Mouse (Mus musculus): ENCODE data around the gene Lim2. TPM values are rescaled to one million over a fixed set of nuclear protein-coding genes. Genes with fewer than 3 reads are reported as not detected.
"Not testable (repeated sequence)": the region's sequence is repeated elsewhere in the genome, so short reads cannot be mapped to it uniquely, and the experiment has no call there.

Gene Lim2
- total and polyA plus RNA-seq, 3 experiments = not detected

DNA sequence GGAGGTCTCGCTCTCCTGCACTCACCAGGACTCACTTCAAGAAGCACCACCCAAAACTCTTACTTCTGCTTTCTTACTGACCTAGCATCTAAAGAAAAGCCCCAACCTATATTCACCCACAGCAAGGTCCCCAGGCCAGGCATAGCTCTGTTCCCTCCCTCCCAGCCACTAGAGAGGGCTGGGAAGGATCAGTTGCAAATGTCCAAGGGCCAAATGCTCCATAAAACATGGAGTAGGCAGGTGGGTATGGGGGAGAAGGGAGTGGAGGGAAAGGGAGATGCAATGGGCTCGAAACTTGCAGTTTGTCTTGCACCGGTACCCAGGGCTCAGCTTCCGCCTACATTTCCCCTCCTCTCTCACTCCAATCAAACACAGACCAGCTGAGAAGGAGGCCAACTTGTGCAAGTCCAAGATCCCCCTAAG, 19.3 kb upstream of the Lim2 start, which contains the start of gene Siglecg:
Gene Siglecg, plus strand, starts transcription at position 74 of the 423 bp plus-strand sequence.
- no peak within 1 kb of the TSS for H3K27ac ChIP-seq
- intact Hi-C loops (cut with DNase I) = no loop called here
- H3K9ac ChIP-seq (ENCODE audit: low read depth, low read length) = no peak within 1 kb of the TSS
- peak in 1 of 2 experiments; percentile 7 for DNase-seq
- no peaks in the 10 kb centered on the region for H3K27me3 ChIP-seq (ENCODE audit: control insufficient read depth, insufficient read depth, low read length)
- H3K36me3 ChIP-seq (ENCODE audit: control insufficient read depth, insufficient read depth, low read length) = no peaks in the 10 kb centered on the region
- no peaks in the 10 kb centered on the region for H3K79me2 ChIP-seq (replicated peaks; ENCODE audit: control insufficient read depth, insufficient read depth, low read length)
- no peaks in the 10 kb centered on the region for H3K4me1 ChIP-seq (ENCODE audit: control insufficient read depth, insufficient read depth, low read length)
- no peak within 1 kb of the TSS for H3K4me3 ChIP-seq
- no peak for TF ChIP-seq CTCF (IDR thresholded peaks at IDR 0.05)
- no peak for TF ChIP-seq POLR2A (IDR thresholded peaks at IDR 0.05; ENCODE audit: insufficient read depth, low read depth, low read length)
- no peak for TF ChIP-seq EP300 (IDR thresholded peaks at IDR 0.05; ENCODE audit: insufficient read depth, low read depth, low read length)
- WGBS = 57% methylated on average over 4 of the region's 4 CpGs

- H3K36me3 ChIP-seq (ENCODE audit: control insufficient read depth, insufficient read depth, low read length) = no peaks in the 10 kb centered on the region
- DNase-seq = no peak
- H3K79me2 ChIP-seq (replicated peaks; ENCODE audit: control insufficient read depth, insufficient read depth, low read length) = no peaks in the 10 kb centered on the region
- 57% methylated on average over 3 of the region's 3 CpGs for WGBS
- intact Hi-C loops (cut with DNase I) = no loop called here
- TF ChIP-seq CTCF (IDR thresholded peaks at IDR 0.05) (no peak), POLR2A (IDR thresholded peaks at IDR 0.05; ENCODE audit: insufficient read depth, low read depth, low read length) (no peak), EP300 (IDR thresholded peaks at IDR 0.05; ENCODE audit: insufficient read depth, low read depth, low read length) (no peak)
- no peaks in the 10 kb centered on the region for H3K27me3 ChIP-seq (ENCODE audit: control insufficient read depth, insufficient read depth, low read length)
- no peak overlapping the region for H3K9ac ChIP-seq (ENCODE audit: low read depth, low read length)
- no peaks in the 10 kb centered on the region for H3K4me1 ChIP-seq (ENCODE audit: control insufficient read depth, insufficient read depth, low read length)
- no peak overlapping the region for H3K27ac ChIP-seq
- H3K4me3 ChIP-seq = no peak overlapping the region
Observed at GRCm38 (mm10) chr7:43409084-43409483, 18.4 kb upstream of the Lim2 start.

GRCm38 (mm10) chr7:43411724-43412123, 15.7 kb upstream of the Lim2 start:
- H3K79me2 ChIP-seq (replicated peaks; ENCODE audit: control insufficient read depth, insufficient read depth, low read length); H3K4me3 ChIP-seq; intact Hi-C loops (cut with DNase I); H3K4me1 ChIP-seq (ENCODE audit: control insufficient read depth, insufficient read depth, low read length); H3K27ac ChIP-seq; H3K9ac ChIP-seq (ENCODE audit: low read depth, low read length); DNase-seq; H3K27me3 ChIP-seq (ENCODE audit: control insufficient read depth, insufficient read depth, low read length); H3K36me3 ChIP-seq (ENCODE audit: control insufficient read depth, insufficient read depth, low read length): not testable (repeated sequence)
- 39% methylated on average over 4 of the region's 4 CpGs for WGBS

- 88% methylated on average over 10 of the region's 10 CpGs for WGBS
- Histone ChIP-seq H3K79me2 (replicated peaks; ENCODE audit: control insufficient read depth, insufficient read depth, low read length) (no peaks in the 10 kb centered on the region), H3K4me1 (ENCODE audit: control insufficient read depth, insufficient read depth, low read length) (no peaks in the 10 kb centered on the region), H3K36me3 (ENCODE audit: control insufficient read depth, insufficient read depth, low read length) (no peaks in the 10 kb centered on the region), H3K27me3 (ENCODE audit: control insufficient read depth, insufficient read depth, low read length) (no peaks in the 10 kb centered on the region), H3K9ac (ENCODE audit: low read depth, low read length) (no peak overlapping the region), H3K27ac (no peak overlapping the region), H3K4me3 (no peak overlapping the region)
- no peak for DNase-seq
- intact Hi-C loops (cut with DNase I) = no loop called here
- TF ChIP-seq POLR2A (IDR thresholded peaks at IDR 0.05; ENCODE audit: insufficient read depth, low read depth, low read length) (no peak), CTCF (IDR thresholded peaks at IDR 0.05) (no peak), EP300 (IDR thresholded peaks at IDR 0.05; ENCODE audit: insufficient read depth, low read depth, low read length) (no peak)
Observed at GRCm38 (mm10) chr7:43417298-43417697, 10.2 kb upstream of the Lim2 start.

DNA sequence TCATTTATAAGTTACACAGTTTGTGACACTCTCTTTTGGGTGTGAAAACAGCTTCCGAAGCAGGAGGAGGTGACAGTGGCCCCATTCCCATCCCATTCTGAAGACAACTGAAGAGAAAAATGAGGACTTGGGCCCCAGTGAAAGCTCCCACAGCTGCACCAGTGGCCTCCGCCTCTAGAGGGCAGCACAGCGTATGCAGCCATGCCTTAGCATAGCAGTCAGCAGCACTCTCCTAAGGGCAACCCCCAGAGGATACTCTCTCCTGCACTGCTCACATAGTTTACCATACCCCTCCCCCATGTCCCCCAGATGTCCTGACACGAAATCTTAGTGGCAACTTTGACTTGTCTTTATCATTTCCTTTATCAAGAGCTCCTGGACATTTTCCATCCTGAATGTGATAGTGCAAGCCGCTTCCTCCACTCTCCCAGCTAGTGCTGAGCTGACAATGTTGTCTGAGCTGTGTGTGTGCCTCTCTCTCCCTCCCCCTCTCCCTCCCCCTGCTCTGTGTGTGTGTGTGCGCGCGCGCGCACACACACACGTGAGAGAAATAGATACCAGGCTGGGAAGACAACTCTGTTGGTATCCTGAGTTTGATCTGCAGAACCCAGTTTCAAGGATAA, 4.4 kb upstream of the Lim2 start:
- Histone ChIP-seq H3K36me3 (ENCODE audit: control insufficient read depth, insufficient read depth, low read length) (no peaks in the 10 kb centered on the region), H3K79me2 (replicated peaks; ENCODE audit: control insufficient read depth, insufficient read depth, low read length) (no peaks in the 10 kb centered on the region), H3K4me1 (ENCODE audit: control insufficient read depth, insufficient read depth, low read length) (no peaks in the 10 kb centered on the region), H3K27me3 (ENCODE audit: control insufficient read depth, insufficient read depth, low read length) (no peaks in the 10 kb centered on the region), H3K4me3 (no peak overlapping the region), H3K27ac (no peak overlapping the region), H3K9ac (ENCODE audit: low read depth, low read length) (no peak overlapping the region)
- TF ChIP-seq CTCF (IDR thresholded peaks at IDR 0.05) (no peak; the same call in 1 of the 2 replicates), POLR2A (IDR thresholded peaks at IDR 0.05; ENCODE audit: insufficient read depth, low read depth, low read length) (no peak), EP300 (IDR thresholded peaks at IDR 0.05; ENCODE audit: insufficient read depth, low read depth, low read length) (peak; percentile 68; the same call in 1 of the 2 replicates)
- WGBS = 6% methylated on average over 11 of the region's 11 CpGs
- intact Hi-C loops (cut with DNase I) = loop anchor here (1.0 kb wide), 2 partner anchors 43 to 472 kb away; no protein-coding TSS in a partner anchor
- peak; percentile 80 to 89 for DNase-seq

DNA sequence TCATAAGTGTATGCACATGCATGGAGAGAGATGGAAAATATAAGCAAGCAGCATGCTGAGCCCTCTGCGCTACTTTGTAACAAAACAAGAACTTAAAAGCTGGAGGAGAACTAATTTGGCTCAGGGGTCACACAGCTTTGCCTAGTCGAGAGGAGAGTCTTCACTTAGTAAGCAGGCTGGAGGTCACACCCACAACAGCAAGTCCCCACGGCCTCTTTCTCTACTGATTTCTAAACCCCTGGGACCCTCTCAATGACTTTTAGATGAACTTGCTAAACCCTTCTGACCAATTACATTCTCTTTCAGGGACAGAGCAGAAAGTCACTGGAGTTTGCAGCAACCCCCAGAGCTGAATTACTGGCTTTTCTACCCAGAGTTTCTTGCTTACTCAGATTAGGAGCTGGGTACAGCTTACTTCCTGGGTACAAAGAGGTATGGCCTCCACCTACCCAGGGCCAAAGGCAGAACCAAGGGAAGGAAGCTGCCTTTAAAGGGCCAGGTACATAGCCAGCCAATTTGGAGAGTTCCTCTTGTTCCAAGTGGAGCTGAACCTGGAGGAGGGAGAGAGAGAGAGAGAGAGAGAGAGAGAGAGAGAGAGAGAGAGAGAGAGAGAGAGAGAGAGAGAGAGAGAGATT, 3.4 kb upstream of the Lim2 start:
- Histone ChIP-seq H3K36me3 (ENCODE audit: control insufficient read depth, insufficient read depth, low read length) (no peaks in the 10 kb centered on the region), H3K79me2 (replicated peaks; ENCODE audit: control insufficient read depth, insufficient read depth, low read length) (no peaks in the 10 kb centered on the region), H3K4me1 (ENCODE audit: control insufficient read depth, insufficient read depth, low read length) (no peaks in the 10 kb centered on the region), H3K27me3 (ENCODE audit: control insufficient read depth, insufficient read depth, low read length) (no peaks in the 10 kb centered on the region), H3K27ac (no peak overlapping the region), H3K4me3 (no peak overlapping the region), H3K9ac (ENCODE audit: low read depth, low read length) (no peak overlapping the region)
- intact Hi-C loops (cut with DNase I) = loop anchor here (1.0 kb wide), 2 partner anchors 42 to 471 kb away; no protein-coding TSS in a partner anchor
- DNase-seq = no peak
- WGBS = 62% methylated on average over 3 of the region's 3 CpGs
- no peak for TF ChIP-seq POLR2A (IDR thresholded peaks at IDR 0.05; ENCODE audit: insufficient read depth, low read depth, low read length)
- no peak for TF ChIP-seq CTCF (IDR thresholded peaks at IDR 0.05)
- TF ChIP-seq EP300 (IDR thresholded peaks at IDR 0.05; ENCODE audit: insufficient read depth, low read depth, low read length) = no peak

All from heart, adult 2 months (tissue).